Mouse (Mus musculus) hindbrain, embryonic 15.5 days (tissue): ENCODE data around the gene Zfhx3. TPM values are rescaled to one million over a fixed set of nuclear protein-coding genes. Genes with fewer than 3 reads are reported as not detected.

Experiments used
- ATAC-seq: fragments of 200-750 bp; cut with Nextera tagmentation; 2 replicates; pipeline ENCODE4 v1.8.0; 2017; ENCODE audit warnings: low read depth, moderate number of reproducible peaks, moderate TSS enrichment; ENCODE audit not compliant: low FRiP score
- H3K27ac ChIP-seq: fragments of 300-500 bp; sonication (generic); replicated peaks from 2 replicates; pipeline ENCODE4 v1.5.1; 2015; ENCODE audit warnings: mild to moderate bottlenecking, inconsistent platforms
- H3K27me3 ChIP-seq: fragments of 300-500 bp; sonication (generic); 2 replicates; pipeline ENCODE4 v1.6.1; 2015; ENCODE audit warnings: control low read depth, inconsistent platforms
- H3K36me3 ChIP-seq: fragments of 300-500 bp; sonication (generic); 2 replicates; pipeline ENCODE4 v1.6.1; 2015; ENCODE audit warnings: control low read depth, inconsistent platforms
- H3K4me1 ChIP-seq: fragments of 300-500 bp; sonication (generic); replicated peaks from 2 replicates; pipeline ENCODE4 v1.6.1; 2015; ENCODE audit warnings: control low read depth, inconsistent platforms
- H3K4me2 ChIP-seq: fragments of 300-500 bp; sonication (generic); 2 replicates; pipeline ENCODE4 v1.6.1; 2015; ENCODE audit warnings: moderate library complexity, mild to moderate bottlenecking, inconsistent platforms
- H3K4me3 ChIP-seq: fragments of 300-500 bp; sonication (generic); 2 replicates; pipeline ENCODE4 v1.5.1; 2015; ENCODE audit warnings: mild to moderate bottlenecking, inconsistent platforms
- H3K9ac ChIP-seq: fragments of 300-500 bp; sonication (generic); 2 replicates; pipeline ENCODE4 v1.6.1; 2015; ENCODE audit warnings: inconsistent platforms
- H3K9me3 ChIP-seq: fragments of 300-500 bp; sonication (generic); 2 replicates; pipeline ENCODE4 v1.6.1; 2016; ENCODE audit warnings: control low read depth, inconsistent platforms
- WGBS: fragments of 180-500 bp; shearing (Covaris S2); methylation state at CpG from one replicate; pipeline ENCODE4 v1.1.7; 2015; 5-methylcytosine and 5-hydroxymethylcytosine counted together
- polyA plus RNA-seq: library from polyadenylated mRNA; unstranded; fragments of >200 nt; fragmentation: Nextera tagmentation; extraction: Ambion mirVana; gene quantifications from 2 replicates; pipeline ENCODE4 v1.2.1, GENCODE M21; 2015

Zfhx3 gene
- polyA plus RNA-seq, 1 experiment from 2014 or later = 23.5 TPM

- no peak for ATAC-seq
- 61% methylated on average over 17 of the region's 17 CpGs for WGBS
- Histone ChIP-seq H3K4me2 (no peak overlapping the region), H3K27me3 (no peaks in the 10 kb centered on the region), H3K9ac (no peak overlapping the region), H3K36me3 (no peaks in the 10 kb centered on the region), H3K9me3 (no peaks in the 10 kb centered on the region), H3K27ac (no peak overlapping the region), H3K4me1 (no peaks in the 10 kb centered on the region), H3K4me3 (no peak overlapping the region)
Observed at GRCm38 (mm10) chr8:108675001-108675525, 732.6 kb downstream of the Zfhx3 start.

GRCm38 (mm10) chr8:108689694-108690093 is 747.2 kb downstream of the Zfhx3 start:
- Histone ChIP-seq H3K27ac (no peak overlapping the region), H3K4me2 (no peak overlapping the region), H3K9me3 (no peaks in the 10 kb centered on the region)

GRCm38 (mm10) chr8:108690576-108691455 is 748.4 kb downstream of the Zfhx3 start:
- H3K4me2 ChIP-seq = peak overlapping the region; percentile 55
- H3K36me3 ChIP-seq = no peaks in the 10 kb centered on the region
- WGBS = 21% methylated on average over 14 of the region's 14 CpGs
- H3K27me3 ChIP-seq = peaks cover 17% of the 10 kb centered on the region
- peak overlapping the region; percentile 84 for H3K27ac ChIP-seq
- ATAC-seq = peak; percentile 17; the same call in 1 of the 2 replicates
- peaks cover 25% of the 10 kb centered on the region for H3K4me1 ChIP-seq
- H3K9me3 ChIP-seq = no peaks in the 10 kb centered on the region
- H3K9ac ChIP-seq = no peak overlapping the region
- H3K4me3 ChIP-seq = no peak overlapping the region

More at GRCm38 (mm10) chr8:108689694-108690093, 747.2 kb downstream of the Zfhx3 start:
- Histone ChIP-seq H3K4me3 (no peak overlapping the region), H3K4me1 (peaks cover 17% of the 10 kb centered on the region), H3K36me3 (no peaks in the 10 kb centered on the region), H3K9ac (no peak overlapping the region), H3K27me3 (peaks cover 9% of the 10 kb centered on the region; the same call in 1 of the 2 replicates)
- ATAC-seq = no peak
- 63% methylated on average over 9 of the region's 9 CpGs for WGBS

GRCm38 (mm10) chr8:108691456-108692238 is 749.2 kb downstream of the Zfhx3 start:
- Histone ChIP-seq H3K4me1 (peaks cover 33% of the 10 kb centered on the region), H3K9me3 (no peaks in the 10 kb centered on the region), H3K27me3 (peaks cover 20% of the 10 kb centered on the region), H3K36me3 (no peaks in the 10 kb centered on the region), H3K27ac (peak overlapping the region; percentile 84), H3K4me3 (peak overlapping the region; percentile 27), H3K9ac (peak overlapping the region; percentile 30), H3K4me2 (peak overlapping the region; percentile 55)
- 4% methylated on average over 21 of the region's 21 CpGs for WGBS
- ATAC-seq = peak; percentile 73

DNA sequence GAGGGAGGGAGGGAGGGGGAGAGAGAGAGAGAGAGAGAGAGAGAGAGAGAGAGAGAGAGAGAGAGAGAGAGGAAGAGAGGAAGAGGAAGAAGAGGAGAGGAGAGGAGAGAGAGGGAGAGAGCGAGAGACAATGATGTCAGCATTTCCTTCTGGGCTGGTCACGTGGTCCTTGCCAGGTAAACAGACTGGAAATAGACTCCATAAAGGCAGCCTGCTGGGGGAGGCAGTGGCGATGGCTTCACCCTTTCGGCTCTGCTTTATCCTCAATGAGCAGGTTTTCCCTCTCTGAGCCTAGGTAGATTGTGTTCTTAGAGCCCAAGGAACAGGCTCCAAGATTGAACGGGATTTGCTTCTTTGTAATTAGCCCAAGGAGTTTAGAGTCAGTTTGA is 749.8 kb downstream of the Zfhx3 start:
- H3K4me1 ChIP-seq = peaks cover 37% of the 10 kb centered on the region
- H3K4me3 ChIP-seq = peak overlapping the region; percentile 27
- peak overlapping the region; percentile 55 for H3K4me2 ChIP-seq
- peaks cover 23% of the 10 kb centered on the region for H3K27me3 ChIP-seq
- H3K9ac ChIP-seq = peak overlapping the region; percentile 13; the same call in 1 of the 2 replicates
- ATAC-seq = peak; percentile 69
- 7% methylated on average over 5 of the region's 5 CpGs for WGBS
- H3K36me3 ChIP-seq = no peaks in the 10 kb centered on the region
- H3K9me3 ChIP-seq = no peaks in the 10 kb centered on the region
- peak overlapping the region; percentile 84 for H3K27ac ChIP-seq

- Histone ChIP-seq H3K4me2 (peak overlapping the region; percentile 55), H3K9ac (no peak overlapping the region), H3K27me3 (peaks cover 26% of the 10 kb centered on the region), H3K27ac (peak overlapping the region; percentile 84), H3K36me3 (no peaks in the 10 kb centered on the region), H3K9me3 (no peaks in the 10 kb centered on the region), H3K4me1 (peaks cover 37% of the 10 kb centered on the region), H3K4me3 (no peak overlapping the region)
- 64% methylated on average over 6 of the region's 6 CpGs for WGBS
- no peak; the same call in 1 of the 2 replicates for ATAC-seq
Observed at GRCm38 (mm10) chr8:108692669-108693665, 750.5 kb downstream of the Zfhx3 start.

DNA sequence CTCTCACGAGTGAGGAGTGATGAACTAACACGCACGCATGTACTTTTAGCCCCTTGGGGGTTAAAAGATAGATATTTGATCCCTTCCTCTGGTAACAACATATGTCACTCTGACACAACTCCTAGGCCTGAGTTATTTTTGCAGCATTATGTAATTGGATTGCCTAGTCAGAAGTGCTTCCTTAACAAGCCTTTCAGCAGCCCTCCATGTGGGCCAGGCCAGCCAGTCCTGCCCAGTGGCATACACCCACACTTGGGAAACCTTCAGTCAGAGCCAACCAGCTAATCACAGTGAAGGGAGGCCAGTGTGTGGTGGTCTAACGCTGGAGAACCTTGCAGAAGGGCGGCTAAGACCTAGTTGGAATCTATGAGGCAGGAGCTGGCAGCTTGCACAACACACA is 751.4 kb downstream of the Zfhx3 start:
- Histone ChIP-seq H3K9ac (no peak overlapping the region), H3K4me2 (no peak overlapping the region), H3K36me3 (no peaks in the 10 kb centered on the region), H3K9me3 (no peaks in the 10 kb centered on the region), H3K4me3 (no peak overlapping the region), H3K4me1 (peaks cover 40% of the 10 kb centered on the region), H3K27me3 (peaks cover 30% of the 10 kb centered on the region), H3K27ac (no peak overlapping the region)
- 70% methylated on average over 5 of the region's 5 CpGs for WGBS
- no peak for ATAC-seq

DNA sequence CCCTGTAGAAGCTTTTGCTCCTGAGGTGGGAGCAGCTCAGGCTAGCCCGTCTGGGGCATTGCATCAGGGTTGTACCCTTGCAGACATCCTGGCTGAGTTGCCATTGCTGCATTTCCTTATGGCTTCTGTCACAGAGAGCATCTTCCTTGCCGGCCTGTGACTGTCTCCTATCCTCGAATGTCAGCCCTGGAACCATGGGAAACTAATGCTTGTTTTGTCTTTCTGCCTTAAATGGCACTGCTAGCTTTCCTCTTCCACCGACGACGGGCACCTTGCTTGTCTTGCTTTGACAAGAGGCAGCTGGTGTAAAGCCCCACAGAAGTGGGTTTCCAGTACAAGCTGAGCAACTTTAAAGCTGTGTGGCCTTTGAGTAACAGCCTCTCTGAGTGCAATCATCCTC is 752.1 kb downstream of the Zfhx3 start:
- H3K9me3 ChIP-seq = no peaks in the 10 kb centered on the region
- no peak overlapping the region for H3K27ac ChIP-seq
- no peaks in the 10 kb centered on the region for H3K36me3 ChIP-seq
- H3K4me2 ChIP-seq = no peak overlapping the region
- 38% methylated on average over 6 of the region's 6 CpGs for WGBS
- H3K9ac ChIP-seq = no peak overlapping the region
- H3K4me1 ChIP-seq = peaks cover 42% of the 10 kb centered on the region
- no peak for ATAC-seq
- peaks cover 33% of the 10 kb centered on the region for H3K27me3 ChIP-seq
- no peak overlapping the region for H3K4me3 ChIP-seq

- Histone ChIP-seq H3K4me3 (peak overlapping the region; percentile 16), H3K27ac (peak overlapping the region; percentile 75), H3K4me1 (peaks cover 45% of the 10 kb centered on the region), H3K4me2 (peak overlapping the region; percentile 50), H3K36me3 (no peaks in the 10 kb centered on the region), H3K9me3 (no peaks in the 10 kb centered on the region), H3K27me3 (peaks cover 39% of the 10 kb centered on the region), H3K9ac (no peak overlapping the region)
- no peak for ATAC-seq
- 8% methylated on average over 31 of the region's 32 CpGs for WGBS
Observed at GRCm38 (mm10) chr8:108695242-108695880, 752.9 kb downstream of the Zfhx3 start.

GRCm38 (mm10) chr8:108695938-108696630 is 753.6 kb downstream of the Zfhx3 start:
- Histone ChIP-seq H3K9ac (0 out of 2 replicates have a peak overlapping the region, but pooled peaks have one; percentile 20), H3K36me3 (no peaks in the 10 kb centered on the region), H3K4me2 (peak overlapping the region; percentile 50), H3K4me1 (peaks cover 38% of the 10 kb centered on the region), H3K9me3 (no peaks in the 10 kb centered on the region), H3K27ac (peak overlapping the region; percentile 75), H3K27me3 (peaks cover 39% of the 10 kb centered on the region), H3K4me3 (peak overlapping the region; percentile 16)
- under 1% methylated on average over 31 of the region's 31 CpGs for WGBS
- ATAC-seq = no peak
